Mouse (Mus musculus) right cerebral cortex, adult 18-20 months (tissue): Measurements from ENCODE around the gene Ephb6.

Experiments used
- DNase-seq: peaks from one replicate; pipeline ENCODE4 v3.0.0; 2022; ENCODE audit warnings: mixed read lengths

The Ephb6 gene

DNA sequence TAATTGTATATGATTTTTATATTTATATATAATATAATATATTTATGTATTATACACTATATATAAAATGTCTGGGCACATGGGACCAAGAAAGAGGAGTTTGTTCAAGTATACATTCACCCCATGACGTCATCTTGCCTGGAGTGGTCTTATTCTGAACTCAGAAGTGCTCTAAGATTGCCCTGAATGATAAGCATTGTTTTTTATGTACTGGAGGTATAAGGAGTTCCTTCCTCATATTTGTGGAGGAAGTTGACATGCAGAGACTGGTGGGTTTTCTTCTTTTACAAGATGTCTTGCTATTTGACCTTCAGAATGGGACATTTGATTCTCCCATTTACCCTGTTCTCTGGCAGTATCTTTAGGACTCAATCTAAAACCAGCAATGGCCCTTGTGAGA lies 22.9 kb downstream of the Ephb6 start:
- no peak for DNase-seq

DNA sequence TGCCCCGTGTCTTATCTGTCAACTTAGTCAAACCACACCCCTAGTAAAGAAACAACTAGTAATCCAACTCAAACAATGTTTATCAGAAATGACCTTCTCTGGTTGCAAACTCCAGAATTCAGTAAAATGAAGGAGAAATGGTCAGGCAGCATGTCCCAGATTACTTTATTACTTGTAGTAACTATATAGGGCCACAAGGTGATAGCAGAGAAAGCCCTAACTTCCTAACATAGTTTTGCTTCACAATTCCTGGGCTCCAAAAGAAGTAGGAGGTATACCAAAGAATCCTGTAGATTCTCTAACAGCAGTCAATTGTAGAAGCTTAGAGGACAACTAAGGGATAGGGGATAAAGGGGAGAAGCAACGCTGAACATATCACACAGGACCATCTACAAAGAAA lies 25.5 kb downstream of the Ephb6 start:
- DNase-seq, result no peak

DNA sequence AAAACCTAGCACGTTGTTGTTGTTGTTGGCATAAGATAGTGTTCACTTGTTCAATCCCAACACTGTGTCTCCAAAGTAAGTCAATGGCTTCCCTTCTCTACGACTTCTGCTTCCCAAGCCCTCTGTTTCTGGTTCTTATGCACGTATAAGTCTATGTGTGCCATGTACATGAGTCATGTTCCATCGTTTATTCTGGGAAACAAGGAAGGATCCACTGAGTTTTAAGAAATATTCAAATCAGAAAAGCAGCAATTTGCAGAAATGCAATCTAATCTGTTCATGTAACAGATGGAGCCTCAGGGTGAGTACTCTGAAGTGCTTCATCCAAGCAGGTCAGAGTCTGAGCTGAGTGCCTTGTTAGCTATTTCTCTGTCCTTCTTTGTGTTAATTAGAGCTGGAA lies 26.3 kb downstream of the Ephb6 start:
- no peak for DNase-seq

DNA sequence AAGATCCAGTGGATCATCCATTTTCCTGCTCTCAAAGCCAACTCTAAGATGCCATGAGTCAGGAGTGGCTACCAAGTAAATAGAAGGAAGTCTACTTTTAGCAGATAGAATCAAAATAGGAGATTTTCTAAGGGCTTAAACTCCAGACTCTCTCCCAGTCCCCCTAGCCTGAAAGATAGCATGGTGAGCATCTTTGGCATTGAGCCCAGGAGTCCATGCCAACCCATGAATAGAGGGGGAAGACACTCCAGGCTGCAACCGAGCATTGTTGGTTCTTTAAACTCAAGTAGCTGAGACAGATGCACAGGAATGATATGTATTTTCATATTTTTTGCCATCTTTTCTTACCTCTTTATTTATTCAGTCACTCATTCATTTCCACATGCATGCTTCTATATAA lies 29.9 kb downstream of the Ephb6 start:
- no peak for DNase-seq

DNA sequence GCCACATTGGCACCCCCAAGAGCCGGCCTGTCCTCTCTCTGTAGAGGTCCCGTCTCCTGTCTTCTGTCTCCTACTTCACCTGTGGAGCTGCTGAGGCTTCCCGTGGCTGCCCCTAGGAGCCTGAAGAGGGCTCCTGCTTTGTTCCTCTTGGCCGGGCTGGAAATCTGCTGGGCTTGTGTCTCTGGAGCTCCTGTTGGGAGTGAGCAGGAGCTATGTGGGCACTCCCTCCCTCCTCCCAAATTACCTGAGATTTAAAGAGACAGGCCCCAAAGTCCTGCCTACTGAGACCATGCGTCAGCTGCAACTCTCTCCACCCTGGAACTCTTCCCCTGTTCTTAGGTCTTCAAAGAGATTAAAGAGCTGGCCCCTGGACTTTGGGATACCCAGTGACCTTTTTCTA lies 30.9 kb downstream of the Ephb6 start, which contains the start of gene Trpv6:
Gene Trpv6, minus strand, starts transcription at position 228 of the 400 bp plus-strand sequence.
- no peak for DNase-seq

DNA sequence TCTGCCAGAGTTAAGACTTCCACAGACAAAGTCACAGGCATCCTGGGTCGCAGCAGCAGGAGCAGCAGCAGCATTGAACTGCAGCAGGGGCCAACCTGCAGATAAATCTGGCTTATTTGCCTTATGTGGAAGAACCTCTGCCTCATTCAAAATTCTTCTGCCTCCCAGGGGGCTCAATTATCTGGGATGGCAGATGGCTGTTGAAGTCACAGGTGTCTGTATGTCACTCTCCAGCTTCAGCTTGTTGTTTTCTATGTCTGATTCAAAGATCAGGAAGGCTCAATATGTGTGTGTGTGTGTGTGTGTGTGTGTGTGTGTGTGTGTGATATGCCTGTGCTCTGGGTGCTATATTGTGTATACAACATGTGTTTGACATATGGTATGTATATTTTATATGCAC lies 32.1 kb downstream of the Ephb6 start:
- no peak for DNase-seq

DNA sequence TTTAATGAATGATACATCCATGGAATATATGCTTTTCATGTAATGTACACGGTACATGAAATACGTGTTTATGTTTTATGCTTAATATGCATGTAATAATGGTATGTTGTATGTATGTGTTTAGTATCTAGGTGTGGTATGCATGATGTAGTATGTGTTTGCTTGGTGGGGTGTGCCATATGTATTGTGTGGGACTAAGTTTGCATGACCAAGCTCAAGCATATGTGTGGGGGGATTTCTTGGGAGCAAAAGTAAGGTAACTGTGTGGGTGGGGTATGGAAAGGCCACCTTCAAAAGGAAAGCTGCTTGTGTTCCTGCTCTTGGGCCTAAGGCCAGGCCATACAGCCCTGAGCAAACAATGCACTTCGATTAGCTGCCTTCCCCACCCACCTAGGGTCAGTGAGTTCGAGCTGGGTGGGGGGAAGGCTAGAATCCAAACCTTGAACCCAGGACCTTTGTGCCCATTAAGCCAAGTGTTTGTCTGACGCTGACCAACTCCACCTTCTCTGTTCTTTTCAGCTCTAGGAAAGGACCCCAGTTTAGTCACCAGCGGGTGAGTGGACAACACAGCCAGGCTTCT lies 32.7 kb downstream of the Ephb6 start:
- DNase-seq, result no peak

DNA sequence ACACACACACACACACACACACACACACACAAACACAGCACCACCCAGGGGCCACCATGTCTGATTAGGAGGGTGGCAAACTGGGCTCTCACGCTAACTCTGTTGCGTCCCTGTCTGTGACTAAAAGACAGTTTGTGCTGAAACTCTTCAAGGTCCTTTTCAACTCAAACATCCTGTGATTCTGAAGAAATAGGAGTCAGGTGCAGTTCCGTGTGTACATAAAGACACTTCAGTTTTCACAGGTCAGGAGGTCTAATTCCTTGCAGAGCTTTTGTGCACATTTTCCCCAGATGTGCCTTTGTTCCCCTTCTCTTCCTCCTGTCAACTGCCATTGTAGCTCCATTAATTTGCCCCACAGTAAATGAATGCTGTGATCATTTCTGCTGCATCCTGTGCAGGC lies 35.2 kb downstream of the Ephb6 start:
- DNase-seq, result no peak

DNA sequence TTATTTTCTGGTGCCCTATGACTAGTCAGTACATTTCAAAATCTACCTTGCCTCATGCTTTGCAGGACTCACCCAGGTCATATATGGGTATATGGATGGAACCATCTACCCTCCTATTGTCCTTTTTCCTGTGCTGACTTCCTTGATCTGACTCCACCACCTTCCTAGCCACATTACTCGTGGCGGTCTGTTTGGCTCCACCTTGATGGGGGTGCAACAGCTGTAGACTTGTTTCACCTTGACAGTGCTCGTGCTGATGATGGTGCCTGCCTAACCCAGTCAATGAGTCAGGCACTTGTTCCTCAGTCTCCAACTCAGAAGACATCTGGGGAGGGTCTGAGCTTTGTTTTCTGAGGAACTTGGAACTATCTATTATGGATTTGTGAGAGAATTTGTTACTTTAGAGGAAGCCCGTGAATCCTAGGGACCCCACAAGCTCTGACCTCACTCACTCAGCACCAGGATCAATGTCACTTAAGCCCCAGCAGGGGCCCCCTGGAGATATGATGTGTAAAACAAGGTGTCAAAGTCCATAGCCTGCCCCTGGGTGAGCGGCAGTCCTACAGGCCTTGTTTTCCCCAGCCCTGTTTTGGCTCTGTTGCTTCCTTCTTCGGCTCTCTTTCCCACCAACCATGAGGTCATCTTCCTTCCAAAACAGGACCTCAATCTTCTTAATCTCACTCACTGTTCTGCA lies 36.0 kb downstream of the Ephb6 start:
- no peak for DNase-seq

DNA sequence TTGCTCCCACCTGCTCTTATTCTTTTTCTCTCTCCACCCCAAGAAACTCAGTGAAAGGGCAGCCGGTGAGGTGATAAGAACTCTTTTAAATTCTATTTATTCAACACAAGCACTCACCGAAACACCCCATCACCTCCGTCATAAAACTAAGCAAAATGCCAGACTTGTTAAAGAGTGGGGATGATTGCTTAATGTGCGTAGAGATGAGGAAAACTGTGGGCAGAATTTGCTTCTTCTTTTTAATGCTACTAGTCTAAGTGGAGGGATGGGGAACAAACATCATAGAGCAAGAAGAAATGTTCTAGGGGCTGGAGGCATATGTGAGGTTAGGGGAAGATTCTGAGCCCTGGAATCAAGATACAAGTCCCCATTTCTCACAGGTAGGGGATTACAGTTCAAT lies 37.5 kb downstream of the Ephb6 start:
- DNase-seq, result no peak

DNA sequence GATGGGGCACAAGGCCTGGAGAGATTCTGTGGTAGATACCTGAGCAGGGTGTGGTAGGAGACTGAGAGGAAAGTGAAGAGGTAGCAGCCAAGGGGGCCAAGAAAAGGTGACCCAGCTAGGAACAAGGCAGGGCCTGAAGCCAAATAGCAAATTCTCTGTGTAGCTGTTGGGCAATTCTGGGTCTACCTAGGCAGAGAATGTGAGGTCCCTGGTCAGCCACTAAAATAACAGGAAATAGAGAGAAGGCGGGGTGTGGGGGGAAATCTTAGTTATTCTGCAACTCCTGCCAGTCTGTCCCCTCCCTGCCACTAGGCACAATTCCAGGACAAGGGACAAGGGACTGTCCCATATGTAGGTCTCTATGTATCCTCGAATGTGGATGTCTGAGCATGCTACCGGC lies 37.9 kb downstream of the Ephb6 start:
- DNase-seq, result no peak

DNA sequence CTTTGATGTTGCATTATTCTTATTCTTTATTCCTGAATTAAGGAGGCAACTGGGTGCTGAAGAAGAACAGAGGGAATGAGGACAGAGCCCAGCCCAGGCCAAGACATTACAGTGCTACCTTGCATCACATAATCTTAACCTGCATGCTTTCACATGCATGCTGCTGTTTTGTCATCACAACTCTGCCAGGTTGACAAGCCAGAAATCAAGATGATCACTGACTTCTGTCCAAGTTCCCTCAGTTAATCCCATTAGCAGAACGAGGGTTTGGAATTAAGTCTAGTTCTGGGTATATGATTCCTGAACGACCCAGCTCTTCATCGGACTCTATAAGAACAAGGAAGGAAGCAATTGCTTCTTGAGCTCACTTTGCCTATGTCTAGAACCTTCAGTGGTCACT lies 40.9 kb downstream of the Ephb6 start:
- DNase-seq, result no peak

DNA sequence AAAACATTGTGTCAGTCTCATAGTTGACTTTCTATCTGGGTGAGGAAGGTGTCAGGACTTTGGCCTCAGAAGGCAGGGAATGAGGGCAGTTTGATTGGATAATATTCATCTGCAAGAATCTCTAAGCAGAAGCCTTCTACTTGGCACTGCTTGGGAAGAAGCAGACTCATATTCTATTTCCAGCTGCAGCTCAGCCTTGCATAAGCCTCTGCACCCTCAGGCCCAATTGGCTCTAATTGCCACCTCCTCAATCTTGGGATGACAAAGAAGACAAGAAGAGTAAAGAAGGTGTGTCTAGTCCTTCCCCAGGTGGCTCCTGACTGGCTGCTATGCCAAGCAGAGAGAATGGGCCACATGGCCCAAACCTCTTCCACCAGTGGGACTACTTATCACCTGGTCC lies 41.4 kb downstream of the Ephb6 start:
- DNase-seq, result no peak

DNA sequence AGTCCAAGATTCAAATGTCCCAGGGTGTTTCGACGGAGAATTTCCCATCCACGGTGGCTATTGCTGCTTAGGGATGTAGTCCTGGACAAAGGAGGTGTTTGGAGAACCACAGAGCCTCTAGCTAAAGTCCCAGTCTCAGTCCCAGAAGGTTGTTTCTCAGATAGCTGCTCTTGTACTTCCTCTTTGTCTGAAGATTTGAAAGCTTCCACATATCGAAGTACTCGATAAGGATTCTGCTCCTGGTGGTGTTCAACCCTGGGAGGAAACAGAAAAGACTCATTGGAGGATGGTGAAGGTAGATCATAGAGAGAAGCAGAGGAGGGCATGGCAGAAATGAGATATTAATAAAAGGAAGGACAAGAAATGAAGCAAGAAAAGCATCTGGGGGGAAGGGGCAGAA lies 47.9 kb downstream of the Ephb6 start:
- no peak for DNase-seq

DNA sequence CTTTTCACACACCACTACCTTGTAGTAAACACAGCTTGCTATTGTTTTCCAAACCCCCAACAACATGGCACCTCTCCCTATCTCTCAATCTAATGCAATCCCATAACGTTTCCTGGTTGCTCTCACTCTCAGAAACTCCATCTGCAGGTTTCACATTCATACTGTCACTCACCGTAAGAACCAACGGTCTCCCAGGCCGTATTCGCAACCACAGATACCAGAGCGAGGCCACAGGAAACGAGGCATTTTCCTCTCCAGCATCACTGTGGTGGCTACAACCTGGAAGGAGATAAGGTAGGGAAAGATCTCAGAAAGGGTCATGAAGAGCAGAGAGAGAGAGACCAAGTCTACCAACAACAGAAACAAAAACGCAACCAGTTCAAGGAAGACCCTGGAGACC lies 49.4 kb downstream of the Ephb6 start:
- DNase-seq, result no peak

DNA sequence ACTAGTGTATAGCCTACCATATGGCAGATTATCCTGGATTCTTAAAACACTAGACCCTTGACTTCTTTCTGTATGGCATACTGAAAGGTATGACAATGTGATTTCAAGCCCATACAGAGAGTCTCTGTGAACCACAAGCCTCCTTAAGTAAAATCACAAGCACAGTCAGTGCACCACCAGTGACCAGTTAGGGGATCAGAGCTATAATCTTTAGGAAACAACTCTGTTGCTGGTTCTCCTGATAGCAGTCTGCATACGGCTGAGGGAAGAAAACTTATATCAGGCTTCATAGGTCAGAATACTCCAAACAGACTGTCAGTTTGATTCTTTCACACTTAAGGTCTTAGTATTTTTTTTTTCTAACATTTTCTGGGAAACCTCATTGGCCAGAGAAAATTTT lies 53.2 kb downstream of the Ephb6 start:
- no peak for DNase-seq

DNA sequence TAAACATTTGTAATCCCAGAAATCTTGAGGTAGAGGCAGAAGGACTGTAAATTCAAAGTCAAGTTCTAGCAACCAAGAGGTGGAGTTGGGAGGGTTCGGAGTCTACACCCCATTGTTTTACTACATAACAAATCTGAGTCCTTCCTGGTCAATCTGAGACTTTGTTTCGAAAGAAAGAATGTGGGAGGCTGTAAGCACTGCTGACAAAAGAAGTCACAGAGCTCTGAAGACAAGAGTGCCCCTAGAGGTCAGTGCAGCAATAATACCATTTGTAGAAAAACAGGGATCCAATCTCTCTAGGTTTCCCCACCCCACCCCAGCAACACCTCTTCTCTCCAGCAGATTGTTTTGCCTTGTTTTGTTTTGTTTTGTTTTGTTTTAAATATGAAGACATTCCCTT lies 57.0 kb downstream of the Ephb6 start:
- DNase-seq, result peak; percentile 3
